Mouse (Mus musculus): Measurements from ENCODE around the gene Ppil1. TPM values are rescaled to one million over a fixed set of nuclear protein-coding genes. Genes with fewer than 3 reads are reported as not detected.
"Not testable (repeated sequence)": the region's sequence is repeated elsewhere in the genome, so short reads cannot be mapped to it uniquely, and the experiment has no call there.

The Ppil1 gene
- polyA plus RNA-seq, 1 experiment from 2014 or later = 106 TPM

DNA sequence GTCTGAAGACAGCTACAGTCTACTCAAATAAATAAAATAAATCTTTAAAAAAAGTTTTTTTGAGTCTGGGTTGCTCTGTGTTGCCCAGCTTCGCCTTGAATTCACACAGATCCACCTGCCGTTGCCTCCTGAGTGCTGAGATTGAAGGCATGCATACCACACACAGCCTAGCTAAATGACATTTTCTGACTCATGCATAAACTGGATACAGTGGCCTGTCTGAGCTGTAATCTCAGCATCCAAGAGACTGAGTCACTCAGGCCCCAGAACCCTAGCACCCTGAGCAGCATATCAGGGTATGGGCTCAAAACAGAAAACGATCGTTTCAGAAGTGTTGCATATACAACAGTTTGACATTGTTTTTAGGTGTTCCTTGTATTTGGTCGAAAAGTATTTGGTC, 17.6 kb upstream of the Ppil1 start:
- Histone ChIP-seq H3K27ac (replicated peaks) (no peak overlapping the region), H3K4me3 (no peak overlapping the region), H3K36me3 (peaks cover 62% of the 10 kb centered on the region), H3K4me1 (no peaks in the 10 kb centered on the region), H3K27me3 (replicated peaks) (no peaks in the 10 kb centered on the region), H3K4me2 (no peak overlapping the region), H3K9me3 (no peaks in the 10 kb centered on the region), H3K9ac (no peak overlapping the region)
- 78% methylated on average over 5 of the region's 5 CpGs for WGBS
- no peak for ATAC-seq (ENCODE audit: extremely low read depth, insufficient number of reproducible peaks, low FRiP score, low TSS enrichment)

DNA sequence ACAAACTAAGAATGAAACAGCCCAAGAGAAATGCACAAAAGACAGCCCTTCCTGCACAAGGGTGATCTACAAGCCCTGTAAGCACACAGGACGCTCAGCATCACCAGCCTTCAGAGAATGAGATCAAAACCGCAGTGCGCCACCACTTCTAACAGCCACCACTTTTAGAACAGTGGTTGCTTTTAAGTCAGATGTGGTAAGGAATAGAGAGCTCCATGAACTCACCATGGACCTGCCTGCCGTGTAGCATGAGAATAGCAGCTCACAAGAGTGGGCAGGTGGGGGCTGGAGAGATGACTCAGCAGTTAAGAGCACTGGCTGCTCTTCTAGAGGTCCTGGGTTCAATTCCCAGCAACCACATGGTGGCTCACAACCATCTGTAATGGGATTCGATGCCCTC, 16.4 kb upstream of the Ppil1 start:
- H3K27me3 ChIP-seq (replicated peaks) = no peaks in the 10 kb centered on the region
- WGBS = 88% methylated on average over 5 of the region's 5 CpGs
- ATAC-seq (ENCODE audit: extremely low read depth, insufficient number of reproducible peaks, low FRiP score, low TSS enrichment) = no peak

GRCm38 (mm10) chr17:29273889-29274288, 9.9 kb upstream of the Ppil1 start:
- WGBS = 69% methylated on average over 11 of the region's 11 CpGs
- peaks cover 10% of the 10 kb centered on the region for H3K36me3 ChIP-seq
- peaks cover 25% of the 10 kb centered on the region for H3K4me1 ChIP-seq
- no peak for ATAC-seq (ENCODE audit: extremely low read depth, insufficient number of reproducible peaks, low FRiP score, low TSS enrichment)
- no peak overlapping the region for H3K27ac ChIP-seq (replicated peaks)
- H3K9ac ChIP-seq = no peak overlapping the region
- no peak overlapping the region for H3K4me2 ChIP-seq
- H3K27me3 ChIP-seq (replicated peaks) = no peaks in the 10 kb centered on the region
- H3K4me3 ChIP-seq = no peak overlapping the region
- H3K9me3 ChIP-seq = no peaks in the 10 kb centered on the region

More for the DNA sequence above, 16.4 kb upstream of the Ppil1 start:
- Histone ChIP-seq H3K27ac (replicated peaks) (no peak overlapping the region), H3K9ac (no peak overlapping the region), H3K36me3 (peaks cover 54% of the 10 kb centered on the region), H3K4me2 (no peak overlapping the region), H3K4me3 (no peak overlapping the region), H3K9me3 (no peaks in the 10 kb centered on the region), H3K4me1 (no peaks in the 10 kb centered on the region)

- no peak for ATAC-seq (ENCODE audit: extremely low read depth, insufficient number of reproducible peaks, low FRiP score, low TSS enrichment)
- H3K4me3 ChIP-seq = no peak overlapping the region
- peaks cover 28% of the 10 kb centered on the region for H3K4me1 ChIP-seq
- 83% methylated on average over 7 of the region's 7 CpGs for WGBS
- H3K27ac ChIP-seq (replicated peaks) = no peak overlapping the region
- no peaks in the 10 kb centered on the region for H3K9me3 ChIP-seq
- H3K36me3 ChIP-seq = peaks cover 2% of the 10 kb centered on the region; the same call in 1 of the 2 replicates
- no peak overlapping the region for H3K4me2 ChIP-seq
- H3K9ac ChIP-seq = no peak overlapping the region
- no peaks in the 10 kb centered on the region for H3K27me3 ChIP-seq (replicated peaks)
Observed at GRCm38 (mm10) chr17:29273156-29273555, 9.2 kb upstream of the Ppil1 start.

DNA sequence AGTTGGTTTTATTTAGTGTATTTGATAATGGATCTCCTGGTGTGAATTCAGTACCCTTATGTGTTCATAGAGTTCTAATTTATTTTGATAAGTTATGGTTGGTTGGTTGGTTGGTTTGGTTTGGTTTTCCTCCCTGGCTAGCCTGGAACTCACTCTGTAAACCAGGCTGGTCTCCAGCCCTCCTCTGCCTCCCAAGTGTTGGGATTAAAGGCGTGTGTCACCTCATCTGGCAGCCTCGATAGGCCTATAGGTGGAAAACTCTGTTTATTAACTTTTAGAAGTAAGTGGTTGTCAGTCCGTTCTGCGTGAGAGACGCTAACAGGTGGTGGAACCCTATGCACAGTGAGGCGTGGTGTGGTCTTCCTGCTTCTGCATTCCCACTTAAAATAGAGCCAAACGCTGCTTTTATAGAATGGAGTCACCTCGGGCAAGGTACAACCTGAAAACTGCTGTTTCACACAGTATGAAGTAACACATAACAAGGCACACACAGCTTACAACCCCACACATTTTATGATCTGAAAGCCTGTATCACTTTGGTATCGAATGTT, 6.2 kb upstream of the Ppil1 start:
- no peaks in the 10 kb centered on the region for H3K27me3 ChIP-seq (replicated peaks)
- peak overlapping the region; percentile 94; the same call in 1 of the 2 replicates for H3K9ac ChIP-seq
- ATAC-seq (ENCODE audit: extremely low read depth, insufficient number of reproducible peaks, low FRiP score, low TSS enrichment) = no peak
- 90% methylated on average over 9 of the region's 9 CpGs for WGBS
- H3K4me1 ChIP-seq = peaks cover 33% of the 10 kb centered on the region
- H3K4me2 ChIP-seq = peak overlapping the region; percentile 81; the same call in 1 of the 2 replicates
- 0 out of 2 replicates have a peak overlapping the region, but pooled peaks have one; percentile 86 for H3K4me3 ChIP-seq
- no peak overlapping the region for H3K27ac ChIP-seq (replicated peaks)
- no peaks in the 10 kb centered on the region for H3K9me3 ChIP-seq
- H3K36me3 ChIP-seq = no peaks in the 10 kb centered on the region

DNA sequence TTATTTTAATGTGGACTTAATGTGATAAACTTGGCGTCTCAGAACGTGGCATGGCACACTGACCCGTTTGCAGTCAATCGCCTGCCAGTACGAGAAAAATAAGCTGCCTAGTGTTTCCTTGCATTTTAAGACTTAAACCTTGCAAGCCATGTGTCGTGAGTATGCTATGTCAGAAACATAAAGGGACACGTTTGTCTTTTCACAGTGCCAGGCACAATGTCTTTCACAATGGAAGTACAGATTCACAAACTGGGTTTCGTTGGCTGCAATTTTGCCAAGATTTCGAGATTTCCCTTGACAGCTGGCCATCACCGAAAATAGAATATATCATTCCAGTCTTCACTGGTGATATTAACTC, 5.3 kb upstream of the Ppil1 start:
- H3K9ac ChIP-seq = peak overlapping the region; percentile 94
- 15% methylated on average over 10 of the region's 10 CpGs for WGBS
- no peaks in the 10 kb centered on the region for H3K9me3 ChIP-seq
- peak overlapping the region; percentile 93 for H3K27ac ChIP-seq (replicated peaks)
- peak overlapping the region; percentile 81 for H3K4me2 ChIP-seq
- peaks cover 34% of the 10 kb centered on the region for H3K4me1 ChIP-seq
- H3K4me3 ChIP-seq = peak overlapping the region; percentile 86
- no peaks in the 10 kb centered on the region for H3K27me3 ChIP-seq (replicated peaks)
- no peak for ATAC-seq (ENCODE audit: extremely low read depth, insufficient number of reproducible peaks, low FRiP score, low TSS enrichment)
- no peaks in the 10 kb centered on the region for H3K36me3 ChIP-seq

DNA sequence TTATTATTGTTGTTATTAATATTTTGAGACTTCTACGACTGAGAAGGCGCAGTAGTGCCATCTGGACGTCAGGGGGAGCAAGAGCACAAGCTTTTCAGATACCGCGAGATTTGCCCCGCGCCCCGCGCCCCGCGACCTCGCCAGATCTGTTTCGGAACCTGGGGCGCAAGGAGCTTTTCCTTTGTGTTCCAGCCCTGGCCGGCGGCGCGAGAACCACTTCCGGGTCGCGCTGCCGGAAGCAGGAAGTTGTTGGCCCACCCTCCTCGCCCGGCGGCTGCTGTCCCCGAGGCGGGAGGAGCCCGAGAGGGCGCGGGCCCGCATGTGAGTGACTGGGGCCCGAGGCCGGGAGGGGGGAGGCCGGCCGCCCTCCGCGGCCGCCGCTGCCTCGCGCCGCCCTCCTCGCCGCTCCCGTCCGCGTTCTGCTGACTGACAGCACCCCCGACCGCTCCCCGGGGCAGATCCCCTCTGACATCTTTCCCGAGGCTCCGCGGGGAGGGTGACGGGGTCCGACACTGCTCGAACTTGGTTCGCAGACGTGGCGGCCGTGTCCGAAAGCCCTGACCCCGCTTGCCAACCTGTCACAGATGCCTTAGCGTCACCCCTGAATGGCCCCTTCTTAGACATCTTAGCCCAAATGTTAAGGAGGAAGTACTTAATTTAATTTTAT, 4.8 kb upstream of the Ppil1 start, which contains the start of gene BC004004:
Gene BC004004, plus strand, starts transcription at position 107 of the 667 bp plus-strand sequence.
- H3K4me2 ChIP-seq = peak within 1 kb of the TSS; percentile 81
- no peaks in the 10 kb centered on the region for H3K36me3 ChIP-seq
- H3K4me1 ChIP-seq = peaks cover 33% of the 10 kb centered on the region
- H3K27me3 ChIP-seq (replicated peaks) = no peaks in the 10 kb centered on the region
- WGBS = under 1% methylated on average over 52 of the region's 63 CpGs
- H3K9me3 ChIP-seq = no peaks in the 10 kb centered on the region
- peak within 1 kb of the TSS; percentile 86 for H3K4me3 ChIP-seq
- peak within 1 kb of the TSS; percentile 94 for H3K9ac ChIP-seq
- ATAC-seq (ENCODE audit: extremely low read depth, insufficient number of reproducible peaks, low FRiP score, low TSS enrichment) = peak; percentile 82
- H3K27ac ChIP-seq (replicated peaks) = peak within 1 kb of the TSS; percentile 93

DNA sequence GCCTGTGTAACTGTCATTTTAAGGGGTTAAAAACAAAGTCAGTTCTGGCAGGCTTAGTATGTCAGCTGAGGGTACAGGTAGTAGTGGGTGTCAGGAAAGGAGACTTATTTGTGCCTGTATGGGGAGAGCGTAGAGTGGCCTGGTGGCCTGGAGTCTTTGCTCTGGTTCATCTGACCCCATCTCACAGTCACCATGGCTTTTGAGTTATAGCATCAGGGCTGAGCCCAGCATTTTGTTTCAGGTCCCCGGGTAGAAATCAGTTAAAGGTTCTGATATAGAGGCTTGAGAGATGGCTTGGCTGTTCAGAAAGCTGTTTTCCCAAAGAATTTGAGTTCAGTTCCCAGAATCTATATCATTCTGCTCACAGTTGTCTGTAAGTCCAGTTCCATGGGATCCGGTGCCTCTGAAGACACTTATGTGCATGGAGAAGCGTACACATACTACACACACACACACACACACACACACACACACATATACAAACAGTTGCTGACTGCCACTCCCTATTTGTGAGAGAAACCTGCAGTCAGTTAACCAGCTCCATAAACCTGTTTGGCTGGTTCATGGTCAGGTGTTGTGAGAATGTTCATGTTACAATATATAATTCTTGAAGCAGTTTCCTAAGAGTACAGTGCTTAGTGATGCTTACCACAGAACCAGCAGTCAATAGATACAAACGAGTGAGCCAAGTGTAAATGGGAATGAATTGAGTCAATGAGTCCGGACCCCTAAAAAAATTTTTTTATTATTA, 4.1 kb upstream of the Ppil1 start:
- 62% methylated on average over 6 of the region's 6 CpGs for WGBS
- Histone ChIP-seq H3K36me3 (no peaks in the 10 kb centered on the region), H3K4me3 (peak overlapping the region; percentile 86), H3K4me1 (peaks cover 34% of the 10 kb centered on the region), H3K9me3 (no peaks in the 10 kb centered on the region), H3K27me3 (replicated peaks) (no peaks in the 10 kb centered on the region), H3K27ac (replicated peaks) (peak overlapping the region; percentile 93), H3K4me2 (peak overlapping the region; percentile 81), H3K9ac (peak overlapping the region; percentile 94)
- no peak for ATAC-seq (ENCODE audit: extremely low read depth, insufficient number of reproducible peaks, low FRiP score, low TSS enrichment)

- H3K36me3 ChIP-seq; H3K9ac ChIP-seq; H3K4me2 ChIP-seq; H3K9me3 ChIP-seq; ATAC-seq (ENCODE audit: extremely low read depth, insufficient number of reproducible peaks, low FRiP score, low TSS enrichment); H3K27ac ChIP-seq (replicated peaks); H3K27me3 ChIP-seq (replicated peaks); H3K4me3 ChIP-seq: not testable (repeated sequence)
- peaks cover 45% of the 10 kb centered on the region for H3K4me1 ChIP-seq
- WGBS = 89% methylated on average over 2 of the region's 2 CpGs
Observed at GRCm38 (mm10) chr17:29267040-29267439, 3.1 kb upstream of the Ppil1 start.

GRCm38 (mm10) chr17:29264760-29265159, 774 bp upstream of the Ppil1 start:
- Histone ChIP-seq H3K9me3 (no peaks in the 10 kb centered on the region), H3K4me1 (peaks cover 49% of the 10 kb centered on the region), H3K27me3 (replicated peaks) (no peaks in the 10 kb centered on the region), H3K36me3 (peaks cover 20% of the 10 kb centered on the region), H3K4me2 (peak overlapping the region; percentile 88), H3K27ac (replicated peaks) (peak overlapping the region; percentile 99), H3K4me3 (peak overlapping the region; percentile 93), H3K9ac (peak overlapping the region; percentile 95; the same call in 1 of the 2 replicates)
- 82% methylated on average over 5 of the region's 5 CpGs for WGBS
- no peak for ATAC-seq (ENCODE audit: extremely low read depth, insufficient number of reproducible peaks, low FRiP score, low TSS enrichment)

GRCm38 (mm10) chr17:29263417-29263816, 569 bp downstream of the Ppil1 start:
- H3K4me2 ChIP-seq = peak overlapping the region; percentile 88
- under 1% methylated on average over 14 of the region's 14 CpGs for WGBS
- no peaks in the 10 kb centered on the region for H3K9me3 ChIP-seq
- peak overlapping the region; percentile 93 for H3K4me3 ChIP-seq
- no peaks in the 10 kb centered on the region for H3K27me3 ChIP-seq (replicated peaks)
- H3K36me3 ChIP-seq = peaks cover 32% of the 10 kb centered on the region
- ATAC-seq (ENCODE audit: extremely low read depth, insufficient number of reproducible peaks, low FRiP score, low TSS enrichment) = no peak
- H3K9ac ChIP-seq = peak overlapping the region; percentile 95
- H3K4me1 ChIP-seq = peaks cover 57% of the 10 kb centered on the region
- H3K27ac ChIP-seq (replicated peaks) = peak overlapping the region; percentile 99

All from heart, embryonic 13.5 days (tissue).